Mouse (Mus musculus): ENCODE results near the gene Dpp4. TPM values are rescaled to one million over a fixed set of nuclear protein-coding genes. Genes with fewer than 3 reads are reported as not detected.

The Dpp4 gene
- polyA plus RNA-seq, 1 experiment: 2.9 TPM

GRCm38 (mm10) chr2:62287532-62287931, 124.5 kb downstream of the Dpp4 start:
- Histone ChIP-seq H3K27ac (ENCODE audit: insufficient read depth, low read length) (no peak overlapping the region), H3K4me1 (ENCODE audit: control insufficient read depth, insufficient read depth, low read length) (peaks cover 2% of the 10 kb centered on the region; the same call in 1 of the 2 replicates), H3K4me3 (ENCODE audit: insufficient read depth, low read length) (no peak overlapping the region)
- TF ChIP-seq POLR2A (IDR thresholded peaks at IDR 0.05; ENCODE audit: extremely low read depth, insufficient read depth, low read length) (no peak), CTCF (IDR thresholded peaks at IDR 0.05; ENCODE audit: extremely low read depth, insufficient read depth, low read length) (no peak)

- Histone ChIP-seq H3K27ac (ENCODE audit: insufficient read depth, low read length) (no peak overlapping the region), H3K4me1 (ENCODE audit: control insufficient read depth, insufficient read depth, low read length) (peaks cover 2% of the 10 kb centered on the region; the same call in 1 of the 2 replicates), H3K4me3 (ENCODE audit: insufficient read depth, low read length) (no peak overlapping the region)
- TF ChIP-seq CTCF (IDR thresholded peaks at IDR 0.05; ENCODE audit: extremely low read depth, insufficient read depth, low read length) (no peak), POLR2A (IDR thresholded peaks at IDR 0.05; ENCODE audit: extremely low read depth, insufficient read depth, low read length) (no peak)
Measured at GRCm38 (mm10) chr2:62285847-62286246, 126.2 kb downstream of the Dpp4 start.

DNA sequence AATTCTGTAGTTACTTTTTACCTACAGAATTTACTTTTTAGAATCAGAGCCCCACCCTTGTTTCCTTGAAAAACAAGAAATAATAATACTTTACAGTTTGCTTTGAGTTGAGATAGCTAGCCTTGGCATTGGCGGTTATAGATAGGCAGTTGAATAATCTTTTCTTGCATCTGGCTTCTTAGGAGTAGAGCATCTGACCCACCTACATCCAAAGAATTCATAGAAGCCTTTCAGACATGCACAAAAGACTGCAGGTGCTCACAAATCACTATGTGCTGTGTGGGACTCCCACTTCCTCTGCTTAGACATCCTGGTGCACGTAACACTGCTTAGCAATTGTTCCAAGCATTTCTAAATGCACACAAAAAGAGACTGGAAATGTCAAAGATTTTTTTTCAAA, 127.0 kb downstream of the Dpp4 start:
- peaks cover 2% of the 10 kb centered on the region; the same call in 1 of the 2 replicates for H3K4me1 ChIP-seq (ENCODE audit: control insufficient read depth, insufficient read depth, low read length)
- H3K27ac ChIP-seq (ENCODE audit: insufficient read depth, low read length): no peak overlapping the region
- TF ChIP-seq POLR2A (IDR thresholded peaks at IDR 0.05; ENCODE audit: extremely low read depth, insufficient read depth, low read length): no peak
- no peak for TF ChIP-seq CTCF (IDR thresholded peaks at IDR 0.05; ENCODE audit: extremely low read depth, insufficient read depth, low read length)
- H3K4me3 ChIP-seq (ENCODE audit: insufficient read depth, low read length): no peak overlapping the region

Other genes starting within 250 kb of the Dpp4 start
- gene Gcg, start 71.4 kb upstream of the Dpp4 start, polyA plus RNA-seq (2012; rRNA removed): not detected in 2 replicates
- 3.8 and 3.9 TPM in 2 replicates for gene Fap, start 161.8 kb upstream of the Dpp4 start, polyA plus RNA-seq (2012; rRNA removed)
- 2.1 and 2.4 TPM in 2 replicates for gene Ifih1, start 234.0 kb upstream of the Dpp4 start, polyA plus RNA-seq (2012; rRNA removed)